Mouse (Mus musculus): ENCODE results near the gene Lactb. TPM values are rescaled to one million over a fixed set of nuclear protein-coding genes. Genes with fewer than 3 reads are reported as not detected.

The Lactb gene
- polyA plus RNA-seq, 1 experiment, result 6.6 TPM

- no peaks in the 10 kb centered on the region for H3K27me3 ChIP-seq (ENCODE audit: control insufficient read depth, insufficient read depth, insufficient read length)
- peak overlapping the region; percentile 79 for H3K4me3 ChIP-seq
- H3ac ChIP-seq (ENCODE audit: control insufficient read depth, insufficient read length), result peak overlapping the region; percentile 65
- peaks cover 19% of the 10 kb centered on the region for H3K79me2 ChIP-seq (ENCODE audit: control insufficient read depth, insufficient read depth)
- H3K4me2 ChIP-seq (ENCODE audit: low read depth), result peak overlapping the region; percentile 95
- no peaks in the 10 kb centered on the region for H3K36me3 ChIP-seq (ENCODE audit: control insufficient read depth, insufficient read depth)
- TF ChIP-seq MYOG (IDR thresholded peaks at IDR 0.05; ENCODE audit: control insufficient read depth in 1 of 3, insufficient read depth in 1 of 3, insufficient read length in 2 of 3, low read depth in 2 of 3) (no peak), POLR2AphosphoS2 (IDR thresholded peaks at IDR 0.05; ENCODE audit: insufficient read length, low read depth) (no peak), POLR2A (IDR thresholded peaks at IDR 0.05; ENCODE audit: insufficient read length, low read depth) (no peak), USF1 (IDR thresholded peaks at IDR 0.05; ENCODE audit: low read depth) (no peak), MAX (IDR thresholded peaks at IDR 0.05; ENCODE audit: low read depth) (no peak), MYOD1 (IDR thresholded peaks at IDR 0.05; ENCODE audit: control insufficient read depth in 1 of 3, insufficient read length in 2 of 3, low read depth in 2 of 3) (no peak), E2F4 (IDR thresholded peaks at IDR 0.05; ENCODE audit: insufficient read depth) (no peak), TCF3 (IDR thresholded peaks at IDR 0.05; ENCODE audit: insufficient read length, low read depth) (no peak), SRF (IDR thresholded peaks at IDR 0.05; ENCODE audit: control insufficient read depth, insufficient read length, low read depth) (no peak), TCF12 (IDR thresholded peaks at IDR 0.05; ENCODE audit: insufficient read depth, poor library complexity, severe bottlenecking) (no peak), REST (IDR thresholded peaks at IDR 0.05; ENCODE audit: insufficient read depth, insufficient read length) (no peak), CEBPB (IDR thresholded peaks at IDR 0.05; ENCODE audit: insufficient read depth, poor library complexity, severe bottlenecking) (no peak)
Observed at GRCm38 (mm10) chr9:66918672-66919330, 56.5 kb downstream of the Lactb start.

DNA sequence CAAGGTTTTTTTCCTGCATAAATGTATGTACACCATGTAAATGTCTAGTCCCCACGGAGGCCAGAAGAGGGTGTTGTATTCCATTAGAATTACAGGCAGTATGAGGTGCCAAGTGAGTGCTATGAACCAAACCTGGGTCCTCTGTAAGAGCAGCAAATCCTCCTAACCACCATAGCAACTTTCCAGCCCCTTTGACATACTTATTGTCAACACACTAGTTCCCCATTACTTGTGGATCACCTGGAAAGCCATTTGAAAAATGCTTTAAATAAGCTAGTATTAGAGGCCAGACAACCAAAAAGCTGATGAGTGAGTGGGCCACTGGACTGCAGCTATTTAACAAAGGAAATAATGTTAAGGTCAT is 57.4 kb downstream of the Lactb start:
- TF ChIP-seq TCF12 (IDR thresholded peaks at IDR 0.05; ENCODE audit: insufficient read depth, poor library complexity, severe bottlenecking) (no peak), REST (IDR thresholded peaks at IDR 0.05; ENCODE audit: insufficient read depth, insufficient read length) (no peak), E2F4 (IDR thresholded peaks at IDR 0.05; ENCODE audit: insufficient read depth) (no peak), POLR2AphosphoS2 (IDR thresholded peaks at IDR 0.05; ENCODE audit: insufficient read length, low read depth) (no peak), CEBPB (IDR thresholded peaks at IDR 0.05; ENCODE audit: insufficient read depth, poor library complexity, severe bottlenecking) (no peak), SRF (IDR thresholded peaks at IDR 0.05; ENCODE audit: control insufficient read depth, insufficient read length, low read depth) (no peak), MYOG (IDR thresholded peaks at IDR 0.05; ENCODE audit: control insufficient read depth in 1 of 3, insufficient read depth in 1 of 3, insufficient read length in 2 of 3, low read depth in 2 of 3) (no peak), POLR2A (IDR thresholded peaks at IDR 0.05; ENCODE audit: insufficient read length, low read depth) (no peak), TCF3 (IDR thresholded peaks at IDR 0.05; ENCODE audit: insufficient read length, low read depth) (no peak), MAX (IDR thresholded peaks at IDR 0.05; ENCODE audit: low read depth) (no peak), MYOD1 (IDR thresholded peaks at IDR 0.05; ENCODE audit: control insufficient read depth in 1 of 3, insufficient read length in 2 of 3, low read depth in 2 of 3) (no peak), USF1 (IDR thresholded peaks at IDR 0.05; ENCODE audit: low read depth) (no peak)
- Histone ChIP-seq H3K4me2 (ENCODE audit: low read depth) (peak overlapping the region; percentile 95), H3K79me2 (ENCODE audit: control insufficient read depth, insufficient read depth) (peaks cover 24% of the 10 kb centered on the region), H3K27me3 (ENCODE audit: control insufficient read depth, insufficient read depth, insufficient read length) (no peaks in the 10 kb centered on the region), H3K4me3 (peak overlapping the region; percentile 79), H3K36me3 (ENCODE audit: control insufficient read depth, insufficient read depth) (no peaks in the 10 kb centered on the region), H3ac (ENCODE audit: control insufficient read depth, insufficient read length) (no peak overlapping the region)

- TF ChIP-seq CEBPB (IDR thresholded peaks at IDR 0.05; ENCODE audit: insufficient read depth, poor library complexity, severe bottlenecking) (no peak), SRF (IDR thresholded peaks at IDR 0.05; ENCODE audit: control insufficient read depth, insufficient read length, low read depth) (no peak), MYOD1 (IDR thresholded peaks at IDR 0.05; ENCODE audit: control insufficient read depth in 1 of 3, insufficient read length in 2 of 3, low read depth in 2 of 3) (no peak), MYOG (IDR thresholded peaks at IDR 0.05; ENCODE audit: control insufficient read depth in 1 of 3, insufficient read depth in 1 of 3, insufficient read length in 2 of 3, low read depth in 2 of 3) (no peak), TCF12 (IDR thresholded peaks at IDR 0.05; ENCODE audit: insufficient read depth, poor library complexity, severe bottlenecking) (no peak), POLR2A (IDR thresholded peaks at IDR 0.05; ENCODE audit: insufficient read length, low read depth) (no peak), REST (IDR thresholded peaks at IDR 0.05; ENCODE audit: insufficient read depth, insufficient read length) (no peak), POLR2AphosphoS2 (IDR thresholded peaks at IDR 0.05; ENCODE audit: insufficient read length, low read depth) (no peak), MAX (IDR thresholded peaks at IDR 0.05; ENCODE audit: low read depth) (no peak), E2F4 (IDR thresholded peaks at IDR 0.05; ENCODE audit: insufficient read depth) (no peak)
Observed at GRCm38 (mm10) chr9:66917216-66917891, 57.9 kb downstream of the Lactb start.

DNA sequence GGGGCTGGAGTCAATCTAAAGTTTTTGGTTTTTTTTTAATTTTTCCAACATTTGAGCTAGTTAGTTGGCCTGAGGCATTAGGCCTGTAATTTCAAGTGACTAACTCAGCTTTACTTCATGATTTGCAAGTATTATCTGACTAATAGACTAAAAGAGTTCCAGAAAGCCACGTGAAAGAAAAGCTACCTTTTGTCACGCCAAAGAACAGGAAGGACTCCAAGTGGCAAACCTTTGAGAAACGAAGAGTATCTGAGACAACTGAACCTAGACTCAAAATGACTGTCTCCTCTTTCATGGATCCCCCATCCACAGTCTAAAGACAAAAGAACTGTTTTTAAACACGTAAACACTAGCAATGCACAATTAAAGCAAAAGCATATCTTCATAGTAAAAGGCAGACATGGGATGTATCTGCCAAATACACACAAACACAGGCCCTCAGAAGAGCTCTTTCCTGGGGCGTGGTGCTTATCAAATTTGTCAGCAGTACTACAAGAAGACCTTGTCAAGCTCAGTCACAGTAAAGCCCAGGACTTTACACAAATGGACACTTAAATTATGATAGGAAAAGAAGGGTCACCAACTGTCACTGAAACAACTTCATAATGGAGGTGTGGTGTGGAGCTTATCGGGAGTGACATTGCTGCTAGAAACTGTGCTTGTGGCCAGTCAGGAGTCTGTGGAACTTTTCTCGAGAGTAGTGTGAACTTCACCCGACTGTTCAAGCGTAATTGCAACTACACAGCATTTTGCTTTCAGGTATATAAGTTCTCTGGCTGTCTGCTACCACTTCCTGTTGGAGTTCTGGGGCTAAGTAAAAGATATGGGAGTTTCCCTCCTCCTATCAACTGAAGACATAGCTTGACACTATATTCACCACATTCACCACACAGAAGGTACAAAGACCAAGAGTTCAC is 59.2 kb downstream of the Lactb start:
- TF ChIP-seq USF1 (IDR thresholded peaks at IDR 0.05; ENCODE audit: low read depth), result no peak
- no peak overlapping the region for H3K4me2 ChIP-seq (ENCODE audit: low read depth)
- H3K4me3 ChIP-seq, result no peak overlapping the region
- H3K79me2 ChIP-seq (ENCODE audit: control insufficient read depth, insufficient read depth), result peaks cover 24% of the 10 kb centered on the region
- H3K27me3 ChIP-seq (ENCODE audit: control insufficient read depth, insufficient read depth, insufficient read length), result no peaks in the 10 kb centered on the region
- no peak overlapping the region for H3ac ChIP-seq (ENCODE audit: control insufficient read depth, insufficient read length)
- no peaks in the 10 kb centered on the region for H3K36me3 ChIP-seq (ENCODE audit: control insufficient read depth, insufficient read depth)

More at GRCm38 (mm10) chr9:66917216-66917891, 57.9 kb downstream of the Lactb start:
- no peak overlapping the region for H3K4me3 ChIP-seq
- H3K4me2 ChIP-seq (ENCODE audit: low read depth), result no peak overlapping the region
- H3K27me3 ChIP-seq (ENCODE audit: control insufficient read depth, insufficient read depth, insufficient read length), result no peaks in the 10 kb centered on the region
- H3K36me3 ChIP-seq (ENCODE audit: control insufficient read depth, insufficient read depth), result no peaks in the 10 kb centered on the region
- no peak overlapping the region for H3ac ChIP-seq (ENCODE audit: control insufficient read depth, insufficient read length)
- H3K79me2 ChIP-seq (ENCODE audit: control insufficient read depth, insufficient read depth), result peaks cover 24% of the 10 kb centered on the region

Data from myocyte (in vitro differentiated cells).